Mouse (Mus musculus): ENCODE measurements around the gene Ppp2r5d.

GRCm38 (mm10) chr17:46721077-46721476 is 16.2 kb upstream of the Ppp2r5d start:
- TF ChIP-seq TAL1 (IDR thresholded peaks at IDR 0.05; ENCODE audit: low read length) = no peak
- no peak for TF ChIP-seq GATA1 (IDR thresholded peaks at IDR 0.05; ENCODE audit: low read length)

All from erythroblast, embryonic 14.5 days (primary cell).